Comparison of ENCODE assay signal across 21 mouse cellular contexts in the genomic region with DNA sequence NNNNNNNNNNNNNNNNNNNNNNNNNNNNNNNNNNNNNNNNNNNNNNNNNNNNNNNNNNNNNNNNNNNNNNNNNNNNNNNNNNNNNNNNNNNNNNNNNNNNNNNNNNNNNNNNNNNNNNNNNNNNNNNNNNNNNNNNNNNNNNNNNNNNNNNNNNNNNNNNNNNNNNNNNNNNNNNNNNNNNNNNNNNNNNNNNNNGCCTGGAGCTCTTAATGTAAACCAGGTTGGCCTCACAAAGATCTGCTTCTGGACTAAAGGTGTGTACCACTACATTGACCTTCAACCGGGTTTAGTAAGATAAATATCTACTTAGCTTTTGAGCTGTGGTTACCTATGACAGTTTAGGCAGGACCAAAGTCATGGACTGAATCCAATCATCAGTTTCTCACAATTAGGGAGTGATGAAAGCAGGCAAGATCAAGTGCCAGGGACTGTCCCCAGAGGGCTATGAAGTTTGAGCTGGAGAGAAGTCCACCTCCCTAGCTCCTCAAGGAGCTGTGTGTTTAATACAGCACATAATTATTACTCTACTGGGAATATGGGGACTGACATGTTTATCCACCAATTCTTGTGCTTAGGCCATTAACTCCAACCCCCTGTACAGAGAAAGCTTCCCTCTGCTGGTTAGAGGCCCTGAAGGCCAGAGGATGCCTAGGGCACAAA.
"Had no signal": no experiment of that assay in that cellular context is flagged by ENCODE, and none has a peak within 500 bp of the region (broad histone marks: within the 10 kb centered on the region; RNA-seq: fewer than 3 reads in every experiment).

No protein-coding gene starts in this region.

- H3K27me3 ChIP-seq: kidney, embryonic 15.5 days; liver, embryonic 15.5 days; midbrain, embryonic 12.5 days; midbrain, embryonic 15.5 days; neural tube, embryonic 12.5 days; neural tube, embryonic 15.5 days; stomach, embryonic 15.5 days had no signal

- H3K9me3 ChIP-seq: liver, embryonic 15.5 days; neural tube, embryonic 12.5 days; stomach, embryonic 15.5 days had no signal

- H3K4me3 ChIP-seq: kidney, embryonic 15.5 days; left cerebral cortex, adult 2 months; liver, embryonic 15.5 days; midbrain, embryonic 12.5 days; midbrain, embryonic 15.5 days; neural tube, embryonic 12.5 days; neural tube, embryonic 15.5 days; stomach, embryonic 15.5 days had no signal

- H3K27ac ChIP-seq: kidney, embryonic 15.5 days; left cerebral cortex, adult 2 months; liver, embryonic 15.5 days; midbrain, embryonic 12.5 days; midbrain, embryonic 15.5 days; neural tube, embryonic 12.5 days; neural tube, embryonic 15.5 days; stomach, embryonic 15.5 days had no signal

- H3K4me2 ChIP-seq: kidney, embryonic 15.5 days; liver, embryonic 15.5 days; midbrain, embryonic 12.5 days; midbrain, embryonic 15.5 days; neural tube, embryonic 12.5 days; neural tube, embryonic 15.5 days; stomach, embryonic 15.5 days had no signal

- DNase-seq: kidney, adult 11 months; kidney, adult 8-10 months; kidney, postnatal 10 days; kidney, postnatal 36 days; layer of hippocampus, postnatal 36 days; liver; lung, adult 2 months; lung, postnatal 14 days; lung, postnatal 4 days; retina, postnatal 1 day; right cerebral cortex, postnatal 25 days; spleen, adult 18-20 months; thymus, postnatal 25 days had no signal

- H3K4me1 ChIP-seq: liver, embryonic 15.5 days; neural tube, embryonic 15.5 days had no signal

- H3K36me3 ChIP-seq: kidney, embryonic 15.5 days; liver, embryonic 15.5 days; midbrain, embryonic 12.5 days; midbrain, embryonic 15.5 days; neural tube, embryonic 12.5 days; neural tube, embryonic 15.5 days; stomach, embryonic 15.5 days had no signal

- ATAC-seq: midbrain, embryonic 15.5 days had no signal

- H3K9ac ChIP-seq: kidney, embryonic 15.5 days; liver, embryonic 15.5 days; midbrain, embryonic 12.5 days; midbrain, embryonic 15.5 days; neural tube, embryonic 12.5 days; neural tube, embryonic 15.5 days; stomach, embryonic 15.5 days had no signal
